Mouse (Mus musculus) frontal cortex, adult (tissue): ENCODE measurements around the gene Otud4.
A peak's percentile ranks its signal among the peaks of the same experiment; 100 is the strongest.
"Not testable (repeated sequence)": the region's sequence is repeated elsewhere in the genome, so short reads cannot be mapped to it uniquely, and the experiment has no call there.

Source experiments
- ATAC-seq: cut with Nextera tagmentation; 2 replicates; pipeline ENCODE4 v1.9.2; 2017; ENCODE audit warnings: mild to moderate bottlenecking, moderate library complexity, mixed read lengths; ENCODE audit not compliant: low TSS enrichment

Gene Otud4

DNA sequence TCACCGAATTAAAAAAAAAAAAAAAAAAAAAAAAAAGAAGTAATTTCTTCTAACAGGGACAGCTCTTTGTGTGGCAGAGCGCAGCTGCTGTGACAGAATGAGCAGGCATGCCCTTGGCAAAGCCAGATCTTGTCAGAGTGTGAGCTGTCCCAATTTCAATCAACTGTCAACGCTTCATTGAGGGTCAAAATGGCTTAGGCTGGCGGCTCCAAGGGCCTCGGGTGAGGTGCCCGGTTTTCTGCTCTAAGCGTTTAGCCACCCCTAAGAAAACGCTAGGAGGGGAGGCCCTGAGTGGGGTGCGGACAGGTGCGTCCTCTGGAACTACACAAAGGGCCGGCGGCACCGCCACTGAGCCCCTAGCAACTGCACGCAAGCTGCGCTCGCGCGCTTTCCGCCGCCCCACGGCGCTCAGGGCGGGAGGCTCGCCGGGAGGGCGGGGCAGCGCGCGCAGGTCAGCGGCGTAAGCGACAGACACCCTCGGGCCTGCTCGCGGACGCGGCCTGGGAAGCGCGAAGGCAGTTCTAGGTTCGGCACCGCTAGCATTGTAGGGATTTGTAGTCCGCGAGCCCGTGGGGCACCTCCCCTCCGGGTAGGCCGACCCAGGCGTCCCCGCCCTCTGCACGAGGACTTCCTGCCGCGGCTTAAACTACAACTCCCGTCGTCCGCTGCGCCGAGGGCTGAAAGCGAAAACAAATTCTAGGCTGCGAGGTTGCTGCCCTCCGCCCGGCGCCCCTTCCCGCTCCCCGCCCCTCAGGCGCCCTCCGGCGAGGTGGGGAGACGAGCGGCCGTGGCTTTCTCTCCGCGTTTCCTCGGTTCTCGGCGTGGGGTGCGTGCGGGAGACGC is 490 bp upstream of the Otud4 start:
- ATAC-seq: peak; percentile 96

DNA sequence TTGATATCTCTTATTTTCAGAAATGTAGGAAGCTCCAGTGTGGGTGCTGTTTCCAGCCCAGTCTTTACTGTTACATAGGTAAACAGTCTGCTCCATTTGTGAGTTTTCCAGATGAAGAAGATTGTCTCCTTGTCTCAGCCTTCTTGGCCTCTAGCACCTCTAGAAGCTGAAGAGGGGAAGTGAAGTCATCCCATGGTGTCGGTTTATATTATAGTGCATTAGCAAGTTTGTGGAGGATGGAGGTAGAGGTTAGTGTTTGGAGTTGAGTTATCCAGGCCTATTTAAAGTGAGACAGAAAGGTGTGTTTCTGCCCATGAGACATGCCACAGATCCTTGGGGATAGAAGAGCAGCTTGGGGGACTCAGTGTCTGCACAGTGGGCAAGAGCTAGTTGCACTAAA is 1.7 kb downstream of the Otud4 start:
- no peak for ATAC-seq

DNA sequence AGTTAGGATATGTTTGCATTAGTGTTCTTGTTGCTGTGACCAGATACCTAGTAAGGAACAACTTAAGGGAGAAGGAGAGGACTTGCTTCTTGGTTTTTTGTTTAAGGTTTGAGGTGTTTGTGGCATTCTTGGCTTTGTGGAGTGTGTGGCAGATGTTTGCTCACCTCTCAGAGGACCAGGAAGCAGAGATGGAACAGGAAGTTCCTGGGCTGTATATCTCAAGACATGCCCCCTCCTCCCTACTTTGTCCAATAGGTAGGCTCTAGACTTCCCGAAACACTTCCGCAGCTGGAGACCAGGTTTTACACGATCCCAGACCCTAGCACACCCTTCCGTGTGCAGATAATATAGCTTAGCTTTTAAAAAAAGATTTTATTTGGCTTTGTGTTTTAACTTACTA is 10.2 kb downstream of the Otud4 start:
- ATAC-seq: no peak

DNA sequence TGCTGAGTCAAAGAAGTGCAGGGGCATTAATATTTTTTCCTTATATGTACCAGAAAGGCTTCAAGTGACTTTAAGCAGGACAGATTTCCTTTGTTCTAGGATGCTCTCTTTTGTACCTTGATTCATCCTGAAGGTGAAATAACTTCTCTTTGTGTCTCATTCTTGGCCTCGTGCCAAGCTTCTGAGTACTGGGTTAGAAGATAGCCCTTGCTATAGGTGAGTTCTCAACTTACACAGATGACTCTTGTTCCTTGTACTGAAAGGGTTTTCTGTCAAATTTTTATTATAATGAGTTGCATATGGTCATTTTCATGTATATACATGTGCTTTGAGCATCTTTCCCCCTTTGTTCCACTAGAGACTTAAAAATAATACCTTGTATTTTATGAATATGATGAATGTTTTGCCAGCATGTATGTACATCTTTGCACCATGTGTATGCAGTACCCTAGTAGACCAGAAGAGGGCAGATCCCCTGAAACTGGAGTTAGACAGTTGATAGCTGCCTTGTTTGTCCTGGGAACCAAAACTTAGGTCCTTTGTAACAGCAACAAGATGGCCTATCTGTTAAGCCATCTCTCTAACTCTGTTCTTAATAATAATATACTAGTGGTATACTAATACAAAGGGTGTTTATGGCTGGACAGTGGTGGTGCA is 10.9 kb downstream of the Otud4 start:
- no peak for ATAC-seq

DNA sequence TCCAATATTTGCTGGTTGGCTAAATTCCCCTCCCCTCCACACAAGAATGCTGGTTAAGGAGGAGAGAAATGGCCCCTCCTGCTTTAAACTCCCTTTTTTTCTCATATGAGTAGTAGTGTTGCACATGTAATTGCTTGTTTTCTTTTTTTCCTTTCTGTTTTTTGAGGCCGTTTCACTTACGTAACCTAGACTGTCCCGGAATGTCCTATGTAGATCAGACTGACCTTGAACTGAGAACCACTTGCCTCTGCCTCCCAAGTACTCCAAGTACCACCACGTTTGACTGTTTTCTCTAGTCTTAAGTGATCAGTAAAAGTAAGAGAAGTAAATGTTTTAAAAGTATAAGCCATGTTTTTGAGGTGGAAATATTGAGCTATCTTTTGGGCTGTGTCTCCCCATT is 14.3 kb downstream of the Otud4 start:
- ATAC-seq: no peak

DNA sequence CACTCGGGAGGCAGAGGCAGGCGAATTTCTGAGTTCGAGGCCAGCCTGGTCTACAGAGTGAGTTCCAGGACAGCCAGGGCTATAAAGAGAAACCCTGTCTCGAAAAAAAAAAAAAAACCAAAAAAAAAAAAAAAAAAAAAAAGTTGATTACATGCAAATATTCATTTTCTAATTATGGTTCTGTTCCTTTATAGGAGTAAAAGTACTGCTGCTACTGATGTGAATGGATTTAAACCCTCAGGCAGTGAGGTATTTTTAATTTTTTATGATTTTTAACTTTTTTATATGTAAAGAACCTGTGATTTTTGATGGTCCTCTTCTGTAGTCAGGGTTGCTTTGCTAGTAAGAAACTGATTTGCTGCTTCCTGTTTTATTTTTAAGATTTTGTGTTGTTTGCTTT is 19.3 kb downstream of the Otud4 start:
- ATAC-seq: not testable (repeated sequence)

DNA sequence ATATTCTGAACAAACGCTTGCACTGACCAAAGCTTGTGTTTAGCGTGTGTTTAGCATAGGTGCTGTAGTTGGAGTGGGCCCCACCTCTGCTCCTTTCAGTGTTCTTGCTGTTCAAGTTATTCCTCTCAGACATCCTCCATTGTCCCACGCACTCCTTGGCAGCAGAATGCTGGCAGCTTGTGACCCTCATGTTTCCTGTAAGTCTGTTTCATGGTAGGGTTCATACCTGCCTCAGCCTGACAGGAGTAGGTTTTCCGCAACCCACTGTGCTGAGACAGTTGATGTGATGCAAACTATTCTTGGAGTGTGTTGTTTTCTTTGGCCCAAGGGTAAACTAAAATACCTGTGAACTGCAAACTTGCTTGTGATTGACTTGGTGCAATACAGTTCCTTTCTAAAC is 37.0 kb downstream of the Otud4 start:
- no peak for ATAC-seq

DNA sequence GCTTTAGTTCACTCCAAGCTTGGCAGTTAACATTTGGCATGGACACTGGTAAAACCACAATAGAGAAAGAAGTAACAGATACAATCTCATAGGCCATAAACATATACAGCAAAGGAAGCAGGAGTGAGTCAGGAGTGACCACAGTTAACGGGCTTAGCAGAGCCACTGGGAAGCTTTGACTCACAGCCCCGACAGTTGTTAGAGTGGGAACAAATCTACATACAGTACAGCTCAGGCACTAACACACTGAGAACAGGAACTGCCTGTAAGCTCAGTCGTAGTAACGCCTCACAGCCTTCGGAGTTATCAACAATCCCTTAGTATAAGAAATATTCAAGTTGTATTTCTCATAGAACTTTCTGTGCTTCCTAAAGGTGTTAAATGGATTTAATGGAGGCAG is 39.6 kb downstream of the Otud4 start:
- peak; percentile 66; the same call in 1 of the 2 replicates for ATAC-seq

DNA sequence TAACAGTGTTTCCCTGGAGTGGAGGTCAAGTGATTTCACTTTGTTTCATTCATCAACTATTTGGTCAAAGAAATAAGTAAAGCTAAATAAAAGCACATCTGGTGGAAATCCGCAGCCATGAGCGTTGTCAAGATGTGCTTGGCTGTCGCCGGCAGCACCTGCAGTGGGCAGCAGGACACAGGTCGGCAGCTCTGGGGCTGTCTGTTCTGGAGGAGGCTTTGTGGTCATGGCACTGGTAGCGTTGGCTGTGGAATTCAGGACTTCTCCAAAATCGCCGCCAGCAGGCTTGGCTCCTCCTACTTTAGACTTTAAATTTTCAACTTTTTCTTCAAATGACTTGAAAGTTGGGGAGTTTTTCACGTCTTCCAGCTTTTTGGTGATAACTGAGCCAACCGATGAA is 40.7 kb downstream of the Otud4 start:
- not testable (repeated sequence) for ATAC-seq

DNA sequence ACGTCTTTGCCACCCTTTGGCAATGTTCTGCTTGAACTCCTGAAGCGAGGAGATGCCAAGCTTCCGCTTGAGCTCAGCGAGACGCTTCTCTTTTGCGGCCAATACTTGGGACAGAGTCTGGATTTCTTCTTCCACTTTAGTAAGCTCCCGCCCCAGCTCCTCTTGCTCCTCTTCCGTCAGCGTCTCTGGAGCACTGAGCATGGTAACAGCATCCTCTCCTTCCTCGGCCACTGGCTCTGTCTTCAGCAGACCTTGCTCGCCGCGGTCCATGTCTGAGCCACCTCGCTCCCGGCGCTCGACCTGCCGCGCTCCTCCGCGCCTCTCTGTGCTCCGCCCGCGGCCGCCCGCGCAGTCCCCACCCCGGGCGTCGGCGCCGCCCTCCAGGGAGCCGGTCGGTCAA is 41.1 kb downstream of the Otud4 start:
- ATAC-seq: peak; percentile 77

DNA sequence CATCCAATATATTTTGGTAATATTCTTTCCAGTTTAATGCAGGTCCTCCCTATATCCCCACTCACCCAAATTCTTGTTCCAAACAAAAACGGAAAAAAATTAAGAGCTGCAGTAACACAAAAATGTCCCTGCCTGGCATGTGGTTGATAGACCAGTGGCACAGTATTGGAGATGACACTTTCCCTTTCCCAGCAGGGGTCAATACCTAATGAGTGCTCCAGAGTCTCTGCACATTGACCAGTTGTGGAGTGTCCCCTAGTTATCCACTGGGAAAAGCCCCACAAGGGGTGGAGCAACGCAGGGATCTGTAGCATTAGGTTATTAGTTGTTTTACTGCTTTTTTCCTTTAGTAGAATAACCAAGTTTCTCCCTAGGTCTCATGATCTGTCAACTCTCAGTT is 41.5 kb downstream of the Otud4 start:
- ATAC-seq: peak; percentile 24

DNA sequence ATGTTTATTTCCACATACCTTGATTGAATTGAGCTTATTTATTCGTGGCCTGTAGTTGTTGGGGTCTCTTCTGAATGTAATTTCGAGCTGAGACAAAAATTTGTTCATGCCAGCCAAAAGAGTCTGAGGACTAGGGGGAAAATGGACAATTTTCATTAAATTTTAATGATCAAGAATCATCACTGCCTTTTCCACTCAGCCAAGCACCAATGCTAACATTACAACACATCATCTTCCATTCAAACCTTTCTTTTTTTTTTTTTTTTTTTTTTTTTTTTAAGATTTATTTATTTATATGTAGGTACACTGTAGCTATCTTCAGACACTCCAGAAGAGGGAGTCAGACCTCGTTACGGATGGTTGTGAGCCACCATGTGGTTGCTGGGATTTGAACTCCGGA is 46.5 kb downstream of the Otud4 start:
- ATAC-seq: not testable (repeated sequence)

DNA sequence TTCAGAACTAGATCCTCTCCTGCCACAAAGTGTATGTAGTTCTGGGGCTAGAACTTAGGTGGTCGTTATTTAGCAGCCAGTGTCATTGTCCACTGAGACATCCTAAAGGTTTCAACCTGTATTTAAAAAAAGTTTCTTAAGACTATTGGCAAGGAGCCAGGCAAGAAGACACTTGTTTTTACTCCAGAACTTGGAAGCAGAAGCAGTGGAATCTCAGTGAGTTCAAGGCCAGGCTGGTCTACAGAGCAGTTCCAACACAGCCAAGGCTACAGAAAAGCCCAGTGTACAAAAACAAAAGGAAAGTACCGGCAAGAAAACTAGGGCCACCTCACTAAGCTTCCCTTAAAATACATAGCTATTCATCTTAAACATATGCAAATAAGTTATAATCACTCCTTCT is 53.1 kb downstream of the Otud4 start:
- no peak for ATAC-seq

DNA sequence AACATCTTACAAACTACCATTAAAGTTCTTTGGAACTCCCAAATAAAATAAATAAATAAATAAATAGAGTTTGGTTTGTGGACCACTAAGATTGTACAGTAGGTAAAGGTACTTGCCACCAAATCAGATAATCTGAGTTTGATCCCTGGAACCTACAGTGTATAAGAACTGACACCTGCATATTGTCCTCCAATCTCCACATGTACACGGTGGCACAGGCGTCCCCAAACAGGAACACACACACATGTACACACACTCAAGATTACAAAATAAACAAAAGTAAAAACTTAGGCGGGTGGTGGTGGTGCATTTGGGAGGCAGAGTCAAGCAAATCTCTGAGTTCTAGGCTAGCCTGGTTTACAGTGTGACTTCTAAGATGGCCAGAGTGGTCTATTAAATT is 67.3 kb downstream of the Otud4 start:
- ATAC-seq: no peak

DNA sequence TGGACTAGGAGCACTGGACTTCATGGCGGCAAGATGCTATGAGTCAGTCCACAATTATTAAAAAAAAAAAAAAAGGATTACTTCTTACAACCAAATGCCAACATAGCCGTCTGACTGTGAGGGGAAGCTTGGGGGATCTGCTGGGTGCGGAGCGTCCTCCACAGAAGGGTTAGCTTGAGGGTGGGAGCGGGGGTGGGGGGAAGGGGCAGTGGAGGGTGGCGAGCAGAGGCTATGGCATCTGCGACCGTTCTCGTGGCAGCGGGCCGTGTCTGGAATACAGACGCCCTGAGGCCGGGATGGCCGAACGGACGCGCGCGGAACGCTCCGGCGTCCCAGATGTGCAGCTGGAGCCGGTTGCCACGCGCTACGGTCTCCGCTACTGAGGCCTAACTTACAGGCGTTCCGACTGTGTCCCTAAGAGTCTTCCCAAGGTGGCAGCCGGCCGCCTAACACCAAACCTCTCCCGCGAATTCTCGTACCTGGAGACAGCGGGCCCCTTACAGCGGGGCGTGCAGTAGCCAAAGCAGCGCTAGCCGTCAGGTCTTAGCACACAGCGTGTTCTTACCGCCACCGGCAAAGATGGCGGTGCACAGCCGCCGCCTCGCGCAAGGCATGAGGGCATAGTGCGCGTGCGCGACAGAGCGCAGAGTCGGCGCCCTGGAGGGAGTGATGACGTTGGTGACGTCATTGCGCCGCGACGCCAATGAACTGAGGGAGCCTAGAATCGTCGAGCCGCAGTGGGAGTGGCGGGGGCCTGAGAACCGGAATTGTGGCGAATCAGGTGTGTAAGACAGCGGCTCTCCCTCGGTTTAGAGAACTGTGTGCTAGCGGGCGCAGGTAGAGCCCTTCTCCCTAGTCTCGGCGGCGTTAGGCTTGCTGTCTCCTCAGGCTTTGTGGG is 71.9 kb downstream of the Otud4 start, which contains the start of the genes Abce1 and Anapc10:
Abce1 (minus strand) TSS at position 677 of the 898 bp plus-strand sequence.
Anapc10 (plus strand) TSS at position 757 of the 898 bp plus-strand sequence.
- peak; percentile 99 for ATAC-seq

DNA sequence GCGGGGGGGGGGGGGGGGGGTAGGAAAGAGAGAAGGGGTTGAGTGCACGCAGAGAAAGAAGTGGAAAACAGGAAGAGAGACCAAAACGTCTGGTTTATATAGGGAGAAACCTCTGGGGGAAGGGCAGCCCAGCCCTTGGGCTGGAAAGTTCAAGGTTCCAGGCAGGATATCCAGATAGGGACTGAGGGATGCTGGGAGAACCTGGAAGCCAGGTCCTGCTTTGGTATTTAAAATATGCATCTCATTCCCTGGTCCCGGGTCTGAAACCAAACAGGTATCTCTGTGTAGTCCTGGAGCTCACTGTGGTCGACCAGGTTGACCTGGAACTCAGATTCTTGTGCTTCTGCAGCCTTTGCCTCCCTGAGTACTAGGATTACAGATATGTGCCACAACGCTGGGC is 73.3 kb downstream of the Otud4 start:
- ATAC-seq: no peak

DNA sequence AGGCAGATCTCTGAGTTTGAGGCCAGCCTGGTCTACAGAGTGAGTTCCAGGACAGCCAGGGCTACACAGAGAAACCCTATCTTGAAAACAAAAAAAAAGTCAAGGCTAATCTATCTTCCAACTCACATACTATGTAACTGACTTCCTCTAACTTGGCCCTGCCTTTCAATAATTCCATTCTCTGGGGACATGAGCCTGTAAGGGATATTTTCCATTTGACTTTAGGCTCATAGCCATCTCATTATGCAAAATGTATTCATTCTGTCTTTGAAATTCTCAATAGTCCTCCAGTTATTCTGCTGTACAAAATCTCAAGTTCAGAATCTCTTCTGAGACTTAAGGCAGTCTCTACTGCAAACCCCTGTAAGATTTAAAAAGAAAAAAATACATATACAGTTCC is 82.1 kb downstream of the Otud4 start:
- ATAC-seq: no peak

DNA sequence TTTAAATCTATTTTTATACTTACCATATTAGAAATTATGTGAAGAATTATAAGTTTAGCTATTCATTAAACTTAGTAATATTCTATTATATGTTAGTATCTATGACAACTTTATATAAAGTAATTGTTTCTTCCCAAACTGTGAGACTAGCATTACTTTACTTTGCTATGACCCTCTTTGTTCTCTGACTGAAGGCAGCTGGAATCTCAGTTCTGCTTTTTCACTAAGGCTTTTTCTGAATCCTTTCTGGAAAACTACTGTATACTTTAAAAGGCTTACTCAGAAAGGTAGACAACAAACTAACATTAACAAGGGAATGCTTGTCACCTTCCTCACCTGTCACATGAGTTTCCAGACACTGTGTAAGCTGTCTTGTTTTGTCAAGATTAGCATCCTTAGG is 83.9 kb downstream of the Otud4 start:
- no peak for ATAC-seq

DNA sequence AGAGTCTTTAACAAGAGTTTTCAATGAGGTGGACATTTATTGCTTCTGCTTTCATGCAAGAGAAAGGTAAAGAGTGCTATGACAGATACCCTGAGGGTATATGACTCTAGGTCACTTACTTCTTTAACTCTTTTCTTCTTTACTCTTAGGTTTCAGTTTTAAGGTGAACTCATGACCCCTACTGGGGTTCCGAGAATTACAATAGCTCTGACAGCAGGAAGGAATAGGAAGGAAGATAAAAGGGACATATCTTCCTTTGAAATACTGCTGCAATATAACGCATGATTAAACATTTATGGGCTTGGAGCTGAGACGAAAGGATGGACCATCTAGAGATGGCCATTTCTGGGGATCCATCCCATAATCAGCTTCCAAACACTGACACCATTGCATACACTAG is 85.2 kb downstream of the Otud4 start:
- ATAC-seq: no peak
